Mouse (Mus musculus) brain, embryonic 14.5 days (tissue): ENCODE measurements at regions not wholly inside any gene's neighbourhood (a gene's known extent, or its start where the extent isn't known, plus 50 kb on each side); places are given as distances from the start of the nearest gene placed in this dataset.

Source experiments
- CTCF ChIP-seq: fragments of 200-500 bp; IDR thresholded peaks from 2 replicates; pipeline ENCODE4 v1.5.1; 2012; ENCODE audit warnings: inconsistent platforms, mild to moderate bottlenecking, moderate library complexity, borderline replicate concordance; ENCODE audit not compliant: insufficient read depth, insufficient read length; ENCODE audit errors: extremely low read depth
- POLR2A ChIP-seq: fragments of 200-500 bp; IDR thresholded peaks from 2 replicates; pipeline ENCODE4 v1.6.1; 2012; ENCODE audit warnings: mild to moderate bottlenecking, inconsistent platforms, borderline replicate concordance; ENCODE audit not compliant: poor library complexity, insufficient read depth, insufficient read length, severe bottlenecking; ENCODE audit errors: extremely low read depth

- TF ChIP-seq CTCF (no peak), POLR2A (no peak)
Observed at GRCm38 (mm10) chr1:135668951-135669350, 50.9 kb upstream of the Csrp1 start.
